Mouse (Mus musculus) midbrain, embryonic 12.5 days (tissue): ENCODE data around the gene Gm20767. TPM values are rescaled to one million over a fixed set of nuclear protein-coding genes. Genes with fewer than 3 reads are reported as not detected.
"Not testable (repeated sequence)": the region's sequence is repeated elsewhere in the genome, so short reads cannot be mapped to it uniquely, and the experiment has no call there.

Experiments
- ATAC-seq: fragments of 200-750 bp; cut with Nextera tagmentation; 2 replicates; pipeline ENCODE4 v1.8.0; 2017; ENCODE audit warnings: low read depth, moderate TSS enrichment, moderate library complexity; ENCODE audit not compliant: low FRiP score
- H3K27ac ChIP-seq: fragments of 300-500 bp; sonication (generic); replicated peaks from 2 replicates; pipeline ENCODE4 v1.5.1; 2016; ENCODE audit warnings: mild to moderate bottlenecking
- H3K27me3 ChIP-seq: fragments of 300-500 bp; sonication (generic); 2 replicates; pipeline ENCODE4 v1.6.1; 2016; ENCODE audit warnings: mild to moderate bottlenecking
- H3K36me3 ChIP-seq: fragments of 300-500 bp; sonication (generic); 2 replicates; pipeline ENCODE4 v1.6.1; 2016
- H3K4me1 ChIP-seq: fragments of 300-500 bp; sonication (generic); 2 replicates; pipeline ENCODE4 v1.6.1; 2016
- H3K4me2 ChIP-seq: fragments of 300-500 bp; sonication (generic); replicated peaks from 2 replicates; pipeline ENCODE4 v1.6.1; 2016; ENCODE audit warnings: mild to moderate bottlenecking, moderate library complexity
- H3K4me3 ChIP-seq: fragments of 300-500 bp; sonication (generic); 2 replicates; pipeline ENCODE4 v1.5.1; 2016; ENCODE audit warnings: mild to moderate bottlenecking
- H3K9ac ChIP-seq: fragments of 300-500 bp; sonication (generic); replicated peaks from 2 replicates; pipeline ENCODE4 v1.6.1; 2016; ENCODE audit warnings: mild to moderate bottlenecking, moderate library complexity
- H3K9me3 ChIP-seq: fragments of 300-500 bp; sonication (generic); 2 replicates; pipeline ENCODE4 v1.6.1; 2016; ENCODE audit warnings: mild to moderate bottlenecking
- WGBS: fragments of 180-500 bp; shearing (Covaris S2); methylation state at CpG from one replicate; pipeline ENCODE4 v1.1.7; 2016; 5-methylcytosine and 5-hydroxymethylcytosine counted together
- polyA plus RNA-seq: library from polyadenylated mRNA; unstranded; fragments of >200 nt; fragmentation: Nextera tagmentation; extraction: Ambion mirVana; gene quantifications from 2 replicates; pipeline ENCODE4 v1.2.1, GENCODE M21; 2016

The Gm20767 gene
- polyA plus RNA-seq, 1 experiment from 2014 or later = not detected

DNA sequence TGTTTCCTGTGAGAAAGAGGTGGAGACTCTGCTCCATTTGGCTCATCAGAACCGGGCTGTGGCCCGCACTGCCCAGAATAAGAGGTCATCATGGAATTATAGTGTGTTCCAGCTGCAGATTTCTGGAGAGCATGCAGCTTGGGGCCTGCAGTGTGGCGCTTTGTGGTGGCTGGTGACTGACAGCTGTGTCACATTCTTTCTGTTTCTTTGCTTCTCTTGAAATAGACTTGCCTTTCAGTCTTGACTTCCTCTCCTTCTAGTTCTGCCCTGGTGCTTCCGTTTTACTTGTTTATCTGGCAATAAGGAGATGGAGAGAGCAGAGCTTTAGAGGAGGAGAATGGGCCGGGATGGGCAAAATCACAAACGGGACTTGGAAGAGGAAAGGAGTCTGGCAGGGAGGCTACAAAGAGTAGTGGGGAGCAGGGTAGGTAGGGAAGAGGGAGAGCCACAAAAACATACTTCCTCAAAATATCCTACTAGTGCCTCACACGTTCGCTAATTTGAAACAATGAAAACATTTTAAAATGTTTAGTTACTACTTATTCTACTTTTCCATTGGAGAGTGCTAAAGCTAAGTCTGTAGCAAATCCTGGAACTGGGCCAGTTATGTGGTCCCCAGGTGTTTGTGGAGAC, 56.3 kb downstream of the Gm20767 start:
- H3K9ac ChIP-seq, H3K9me3 ChIP-seq, H3K27me3 ChIP-seq, H3K4me1 ChIP-seq, H3K27ac ChIP-seq, H3K36me3 ChIP-seq, ATAC-seq, H3K4me2 ChIP-seq, H3K4me3 ChIP-seq: not testable (repeated sequence)
- WGBS = 80% methylated on average over 7 of the region's 8 CpGs

Other genes with a start within 250 kb of the Gm20767 start
- not detected in 2 replicates for gene Tcstv1, start 245.5 kb upstream of the Gm20767 start, polyA plus RNA-seq
- not detected in 2 replicates for gene Gm21761, start 211.0 kb upstream of the Gm20767 start, polyA plus RNA-seq
- not detected in 2 replicates for gene B020031M17Rik, start 189.4 kb upstream of the Gm20767 start, polyA plus RNA-seq
- not detected in 2 replicates for gene Gm36079, start 113.2 kb upstream of the Gm20767 start, polyA plus RNA-seq
- not detected in 2 replicates for gene Gm21188, start 88.1 kb upstream of the Gm20767 start, polyA plus RNA-seq
- not detected in 2 replicates for gene Gm21818, start 32.2 kb downstream of the Gm20767 start, polyA plus RNA-seq
- not detected in 2 replicates for gene Gm21762, start 75.7 kb downstream of the Gm20767 start, polyA plus RNA-seq
- not detected in 2 replicates for gene Gm21731, start 98.9 kb downstream of the Gm20767 start, polyA plus RNA-seq
- not detected in 2 replicates for gene AF067061, start 122.9 kb downstream of the Gm20767 start, polyA plus RNA-seq
- 0.11 and 0.35 TPM in 2 replicates for gene BC147527, start 160.1 kb downstream of the Gm20767 start, polyA plus RNA-seq
- not detected in 2 replicates for gene Tcstv3, start 176.6 kb downstream of the Gm20767 start, polyA plus RNA-seq